ENCODE assay signal across 16 mouse cellular contexts in the genomic region with DNA sequence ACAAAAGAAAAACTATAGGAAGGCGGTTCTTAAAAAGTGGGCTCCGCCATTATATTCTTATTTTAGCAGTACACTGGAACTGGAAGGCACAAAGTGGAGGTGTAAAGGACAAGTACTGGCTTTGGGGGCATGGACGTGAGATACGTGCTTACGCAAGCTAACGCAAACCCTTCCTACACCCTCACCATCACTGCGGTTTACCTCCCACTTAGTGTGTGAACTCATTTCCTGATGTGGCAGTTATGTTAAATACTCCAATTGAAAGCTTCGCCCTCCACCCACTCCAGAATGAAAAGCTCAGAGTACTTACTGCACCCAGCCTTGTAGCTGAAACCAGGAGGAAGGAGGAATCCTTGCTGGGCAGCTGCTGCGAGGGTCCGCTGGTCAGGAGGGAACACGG.
"Had no signal": no experiment of that assay in that cellular context is flagged by ENCODE, and none has a peak within 500 bp of the region (broad histone marks: within the 10 kb centered on the region; RNA-seq: fewer than 3 reads in every experiment).

No protein-coding gene starts in this region.

- H3K9me3 ChIP-seq: liver, embryonic 15.5 days; lung, embryonic 15.5 days; midbrain, embryonic 10.5 days; midbrain, embryonic 12.5 days; neural tube, embryonic 12.5 days; stomach, embryonic 15.5 days had no signal

- H3K9ac ChIP-seq: liver, embryonic 15.5 days; liver, postnatal 0 days; lung, embryonic 15.5 days; midbrain, embryonic 12.5 days; neural tube, embryonic 12.5 days; stomach, embryonic 15.5 days had no signal

- ATAC-seq: liver, postnatal 0 days had no signal

- H3K27ac ChIP-seq: liver, embryonic 15.5 days; lung, embryonic 15.5 days; midbrain, embryonic 10.5 days; midbrain, embryonic 12.5 days; neural tube, embryonic 12.5 days; stomach, embryonic 15.5 days; stomach, postnatal 0 days had no signal

- H3K27me3 ChIP-seq: liver, embryonic 15.5 days; lung, embryonic 15.5 days; midbrain, embryonic 12.5 days; neural tube, embryonic 12.5 days; stomach, embryonic 15.5 days had no signal

- H3K4me3 ChIP-seq: liver, embryonic 15.5 days; lung, embryonic 15.5 days; midbrain, embryonic 10.5 days; midbrain, embryonic 12.5 days; neural tube, embryonic 12.5 days; stomach, embryonic 15.5 days had no signal

- DNase-seq: liver, postnatal 0 days; lung, adult 2 months; lung, postnatal 10 days; lung, postnatal 4 days; midbrain, embryonic 14.5 days; right cerebral cortex, postnatal 14 days; thymus, adult 2 months; thymus, postnatal 25 days; thymus, postnatal 4 days had no signal

- H3K4me1 ChIP-seq: liver, embryonic 15.5 days; midbrain, embryonic 10.5 days; midbrain, embryonic 12.5 days; neural tube, embryonic 12.5 days; stomach, embryonic 15.5 days had no signal

- H3K36me3 ChIP-seq: liver, embryonic 15.5 days; lung, embryonic 15.5 days; neural tube, embryonic 12.5 days; stomach, embryonic 15.5 days had no signal

- H3K4me2 ChIP-seq: liver, embryonic 15.5 days; lung, embryonic 15.5 days; midbrain, embryonic 12.5 days; neural tube, embryonic 12.5 days; stomach, embryonic 15.5 days had no signal
